Mouse (Mus musculus) liver, adult 2 months (tissue): Measurements from ENCODE around the gene Gm20532. TPM values are rescaled to one million over a fixed set of nuclear protein-coding genes. Genes with fewer than 3 reads are reported as not detected.

Source experiments
- DNase-seq: peaks from one replicate; pipeline ENCODE4 v3.0.0-alpha.2; 2011; ENCODE audit warnings: low read depth, low spot score; ENCODE audit errors: extremely low read depth
- H3K27ac ChIP-seq: fragments of 200-500 bp; replicated peaks from 2 replicates; pipeline ENCODE4 v1.5.1; 2012; ENCODE audit warnings: low read depth, mild to moderate bottlenecking, control low read depth, inconsistent platforms, low read length; ENCODE audit not compliant: insufficient read depth
- H3K27me3 ChIP-seq: fragments of 200-500 bp; 2 replicates; pipeline ENCODE4 v1.6.1; 2012; ENCODE audit warnings: mild to moderate bottlenecking, moderate library complexity, low read length, inconsistent platforms; ENCODE audit not compliant: control insufficient read depth, insufficient read depth
- H3K36me3 ChIP-seq: fragments of 200-500 bp; 2 replicates; pipeline ENCODE4 v1.6.1; 2012; ENCODE audit warnings: low read length, inconsistent platforms; ENCODE audit not compliant: control insufficient read depth, insufficient read depth
- H3K4me1 ChIP-seq: fragments of 200-500 bp; 2 replicates; pipeline ENCODE4 v1.6.1; 2011; ENCODE audit warnings: low read length; ENCODE audit not compliant: control insufficient read depth, insufficient read depth
- H3K4me3 ChIP-seq: fragments of 200-500 bp; 2 replicates; pipeline ENCODE4 v1.5.1; 2011; ENCODE audit warnings: low read depth, mild to moderate bottlenecking, control low read depth, low read length, moderate library complexity; ENCODE audit not compliant: insufficient read depth
- H3K79me2 ChIP-seq: fragments of 200-500 bp; 2 replicates; pipeline ENCODE4 v1.6.1; 2012; ENCODE audit warnings: inconsistent platforms, mild to moderate bottlenecking, low read length, moderate library complexity; ENCODE audit not compliant: control insufficient read depth, insufficient read depth
- H3K9ac ChIP-seq: fragments of 200-500 bp; 2 replicates; pipeline ENCODE4 v1.6.1; 2012; ENCODE audit warnings: low read depth, mild to moderate bottlenecking, control low read depth, inconsistent platforms, low read length
- CTCF ChIP-seq: fragments of 200-500 bp; IDR thresholded peaks from 2 replicates; pipeline ENCODE4 v1.5.1; 2011; ENCODE audit warnings: low read depth, low read length, control low read depth
- POLR2A ChIP-seq: fragments of 200-500 bp; IDR thresholded peaks from 2 replicates; pipeline ENCODE4 v1.6.1; 2011; ENCODE audit warnings: low read length, control low read depth; ENCODE audit not compliant: insufficient read depth; ENCODE audit errors: extremely low read depth
- WGBS: fragments of 180-500 bp; shearing (Covaris S2); methylation state at CpG from one replicate; pipeline ENCODE4 v1.1.7; 2018; 5-methylcytosine and 5-hydroxymethylcytosine counted together
- polyA plus RNA-seq: library from polyadenylated mRNA; depleted of rRNA; stranded (reverse); fragments of >200 nt; gene quantifications from 2 replicates; pipeline ENCODE4 v1.2.3, GENCODE M21; 2012
- total RNA-seq: library from RNA; depleted of rRNA; stranded (reverse); fragments of >200 nt; gene quantifications from 2 replicates; pipeline ENCODE4 v1.2.3, GENCODE M21; 2014

The Gm20532 gene
- total and polyA plus RNA-seq, 2 experiments = not detected

GRCm38 (mm10) chr2:26552066-26552465, 34.4 kb upstream of the Gm20532 start:
- no peaks in the 10 kb centered on the region for H3K27me3 ChIP-seq
- TF ChIP-seq CTCF (no peak), POLR2A (no peak)
- H3K36me3 ChIP-seq = no peaks in the 10 kb centered on the region
- peaks cover 43% of the 10 kb centered on the region for H3K4me1 ChIP-seq
- no peak overlapping the region for H3K4me3 ChIP-seq
- no peak for DNase-seq
- H3K9ac ChIP-seq = no peak overlapping the region
- H3K79me2 ChIP-seq = no peaks in the 10 kb centered on the region
- no peak overlapping the region for H3K27ac ChIP-seq
- 92% methylated on average over 2 of the region's 2 CpGs for WGBS

- Histone ChIP-seq H3K27ac (no peak overlapping the region), H3K79me2 (no peaks in the 10 kb centered on the region), H3K36me3 (no peaks in the 10 kb centered on the region), H3K4me3 (no peak overlapping the region), H3K4me1 (peaks cover 44% of the 10 kb centered on the region), H3K9ac (no peak overlapping the region), H3K27me3 (no peaks in the 10 kb centered on the region)
- WGBS = 60% methylated on average over 9 of the region's 9 CpGs
- no peak for DNase-seq
- TF ChIP-seq POLR2A (no peak), CTCF (no peak)
Measured at GRCm38 (mm10) chr2:26553904-26554303, 32.5 kb upstream of the Gm20532 start.

- Histone ChIP-seq H3K27ac (no peak overlapping the region), H3K79me2 (no peaks in the 10 kb centered on the region), H3K4me3 (no peak overlapping the region), H3K27me3 (no peaks in the 10 kb centered on the region), H3K9ac (no peak overlapping the region), H3K4me1 (peaks cover 36% of the 10 kb centered on the region), H3K36me3 (no peaks in the 10 kb centered on the region)
- no peak for TF ChIP-seq POLR2A
- no peak for TF ChIP-seq CTCF
- 48% methylated on average over 4 of the region's 4 CpGs for WGBS
- DNase-seq = peak; percentile 40
Measured at GRCm38 (mm10) chr2:26555076-26555475, 31.4 kb upstream of the Gm20532 start.

- peak overlapping the region; percentile 17; the same call in 1 of the 2 replicates for H3K27ac ChIP-seq
- H3K27me3 ChIP-seq = no peaks in the 10 kb centered on the region
- TF ChIP-seq CTCF = no peak
- no peak for TF ChIP-seq POLR2A
- 15% methylated on average over 4 of the region's 4 CpGs for WGBS
- H3K79me2 ChIP-seq = no peaks in the 10 kb centered on the region
- no peak overlapping the region for H3K9ac ChIP-seq
- H3K4me1 ChIP-seq = peaks cover 31% of the 10 kb centered on the region
- peak; percentile 91 for DNase-seq
- no peak overlapping the region for H3K4me3 ChIP-seq
- H3K36me3 ChIP-seq = no peaks in the 10 kb centered on the region
Measured at GRCm38 (mm10) chr2:26556535-26556993, 29.9 kb upstream of the Gm20532 start.

- peak; percentile 48 for DNase-seq
- TF ChIP-seq CTCF = no peak
- no peak for TF ChIP-seq POLR2A
- Histone ChIP-seq H3K9ac (no peak overlapping the region), H3K27me3 (no peaks in the 10 kb centered on the region), H3K4me3 (no peak overlapping the region), H3K27ac (no peak overlapping the region), H3K36me3 (no peaks in the 10 kb centered on the region), H3K4me1 (peaks cover 16% of the 10 kb centered on the region), H3K79me2 (no peaks in the 10 kb centered on the region)
- WGBS = 64% methylated on average over 5 of the region's 5 CpGs
Measured at GRCm38 (mm10) chr2:26560506-26560905, 25.9 kb upstream of the Gm20532 start.

- H3K9ac ChIP-seq = no peak overlapping the region
- no peak for TF ChIP-seq POLR2A
- peak; percentile 53 for TF ChIP-seq CTCF
- no peaks in the 10 kb centered on the region for H3K27me3 ChIP-seq
- DNase-seq = peak; percentile 76
- no peak overlapping the region for H3K27ac ChIP-seq
- peaks cover 7% of the 10 kb centered on the region for H3K4me1 ChIP-seq
- 43% methylated on average over 6 of the region's 6 CpGs for WGBS
- H3K36me3 ChIP-seq = no peaks in the 10 kb centered on the region
- H3K79me2 ChIP-seq = no peaks in the 10 kb centered on the region
- no peak overlapping the region for H3K4me3 ChIP-seq
Measured at GRCm38 (mm10) chr2:26561351-26562016, 25.0 kb upstream of the Gm20532 start.
